In the genomic region with DNA sequence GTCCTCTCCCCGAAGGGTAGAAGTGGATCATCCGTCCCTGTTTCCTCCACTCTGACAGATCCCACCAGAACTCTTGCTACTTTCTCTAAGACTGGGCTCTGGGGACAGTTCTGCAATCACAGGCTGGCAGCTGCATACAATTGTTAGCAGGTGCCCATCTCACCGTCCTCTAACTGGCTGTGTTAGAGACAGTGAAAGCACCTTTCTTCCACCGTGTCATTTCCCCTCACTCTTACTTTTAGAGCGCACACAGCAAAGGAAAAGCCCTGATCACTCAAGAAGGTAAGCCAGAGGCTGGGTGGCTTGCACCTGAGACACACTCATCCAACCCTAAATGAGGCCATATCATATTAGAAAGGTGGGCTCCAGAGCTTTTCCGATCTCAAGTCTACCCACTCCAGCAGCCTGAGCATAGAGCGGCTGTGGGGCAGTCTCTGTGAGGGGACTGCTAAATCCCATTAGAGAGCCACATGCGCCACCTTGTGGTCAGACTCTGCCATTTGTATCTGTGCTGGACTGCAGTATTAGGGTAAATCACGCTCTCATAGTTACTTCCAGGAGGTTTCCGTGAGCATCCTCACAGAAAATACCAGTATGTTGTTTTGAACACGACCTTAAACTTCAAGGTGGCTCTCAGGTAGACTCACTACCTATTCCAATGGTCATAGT, we compare ENCODE assay signal across 8 mouse cellular contexts. TPM values are rescaled to one million over a fixed set of nuclear protein-coding genes. Genes with fewer than 3 reads are reported as not detected.
DNase-seq lines count a peak whose midpoint lies in the region; ATAC-seq lines count a peak whose summit lies in the region.

No protein-coding gene starts in this region.

- H3K9ac ChIP-seq in intestine, embryonic 14.5 days (ENCODE audit: low read length), result no peak overlapping the region

- ATAC-seq in intestine, embryonic 14.5 days (replicated peaks; ENCODE audit: low FRiP score, low TSS enrichment, low read depth), result peak; percentile 91

- peak overlapping the region; percentile 39 for H3K4me2 ChIP-seq in intestine, embryonic 14.5 days (ENCODE audit: low read length)

- no peaks in the 10 kb centered on the region; the same call in 1 of the 2 replicates for H3K27me3 ChIP-seq in intestine, embryonic 14.5 days (replicated peaks; ENCODE audit: control insufficient read depth, insufficient read depth, low read length)
- no peaks in the 10 kb centered on the region for H3K27me3 ChIP-seq in midbrain, embryonic 10.5 days (ENCODE audit: low read depth, poor library complexity, severe bottlenecking)

- no peaks in the 10 kb centered on the region for H3K9me3 ChIP-seq in intestine, embryonic 14.5 days (ENCODE audit: control insufficient read depth, low read length)
- H3K9me3 ChIP-seq in midbrain, embryonic 10.5 days (replicated peaks), result no peaks in the 10 kb centered on the region

- no peaks in the 10 kb centered on the region for H3K36me3 ChIP-seq in intestine, embryonic 14.5 days (ENCODE audit: control insufficient read depth, insufficient read depth, low read length)
- H3K36me3 ChIP-seq in midbrain, embryonic 10.5 days, result no peaks in the 10 kb centered on the region

- intact Hi-C loops in left cerebral cortex, postnatal 10 days (cut with DNase I), result loop anchor here (1.0 to 10.0 kb wide), 3 partner anchors 314 to 580 kb away; no protein-coding TSS in a partner anchor

- peak; percentile 74 for DNase-seq in adipocyte (ENCODE audit: low spot score)
- DNase-seq in embryo, embryonic 10 days (ENCODE audit: low spot score), result peak; percentile 95
- peak; percentile 51 for DNase-seq in gastrocnemius, postnatal 25 days
- peak; percentile 97 for DNase-seq in intestine, embryonic 14.5 days (ENCODE audit: low spot score)
- DNase-seq in left cerebral cortex, postnatal 10 days (ENCODE audit: extremely low spot score in 1 of 2, low spot score in 2 of 2), result peak; percentile 84 to 90
- DNase-seq in midbrain, embryonic 10.5 days (ENCODE audit: low spot score), result peak; percentile 87
- DNase-seq in right cerebral cortex, postnatal 36 days (ENCODE audit: low spot score in 2 of 2), result peak; percentile 72 to 80
- DNase-seq in urinary bladder, postnatal 4 days (ENCODE audit: low spot score in 2 of 2), result peak; percentile 74 to 90

- 26% methylated on average over 11 of the region's 11 CpGs for WGBS in intestine, embryonic 14.5 days
- WGBS in midbrain, embryonic 10.5 days, result 34% methylated on average over 11 of the region's 11 CpGs

- H3K4me3 ChIP-seq in intestine, embryonic 14.5 days (ENCODE audit: low read depth, low read length), result no peak overlapping the region
- 0 out of 2 replicates have a peak overlapping the region, but pooled peaks have one; percentile 18 for H3K4me3 ChIP-seq in midbrain, embryonic 10.5 days

- no peak overlapping the region for H3K27ac ChIP-seq in intestine, embryonic 14.5 days (ENCODE audit: low read depth)
- H3K27ac ChIP-seq in midbrain, embryonic 10.5 days (replicated peaks), result no peak overlapping the region

- no peaks in the 10 kb centered on the region for H3K4me1 ChIP-seq in intestine, embryonic 14.5 days (replicated peaks; ENCODE audit: control insufficient read depth, insufficient read depth, low read length)
- no peaks in the 10 kb centered on the region for H3K4me1 ChIP-seq in midbrain, embryonic 10.5 days

RNA-seq across cellular contexts. Expression of a gene that starts 27.8 kb away (rescaled TPM):
- 1 to 10 TPM in 1 of 2 experiments, under 1 TPM in 1; 0.36 to 1.3 TPM for total RNA-seq in gastrocnemius, postnatal 25 days (2021)
- 2.4 and 3.3 TPM in 2 replicates for polyA plus RNA-seq in intestine, embryonic 14.5 days (2014; fragmentation: Nextera tagmentation; extraction: Ambion mirVana)
- total RNA-seq in left cerebral cortex, postnatal 10 days (2021), result 1 to 10 TPM; 4.5 to 5.3 TPM
- polyA plus RNA-seq in midbrain, embryonic 10.5 days (2016; fragmentation: Nextera tagmentation; extraction: Ambion mirVana), result 0.26 and 0.39 TPM in 2 replicates

RNA-seq across cellular contexts. Expression of a gene that starts 30.2 kb away (rescaled TPM):
- not detected for total RNA-seq in gastrocnemius, postnatal 25 days (2021)
- polyA plus RNA-seq in intestine, embryonic 14.5 days (2014; fragmentation: Nextera tagmentation; extraction: Ambion mirVana), result not detected in 2 replicates
- total RNA-seq in left cerebral cortex, postnatal 10 days (2021), result not detected
- polyA plus RNA-seq in midbrain, embryonic 10.5 days (2016; fragmentation: Nextera tagmentation; extraction: Ambion mirVana), result not detected in 2 replicates
